Mouse (Mus musculus) left cerebral cortex, postnatal 10 days (tissue): ENCODE results near the gene Fut4. TPM values are rescaled to one million over a fixed set of nuclear protein-coding genes. Genes with fewer than 3 reads are reported as not detected.
"Not testable (repeated sequence)": the region's sequence is repeated elsewhere in the genome, so short reads cannot be mapped to it uniquely, and the experiment has no call there.

Experiments
- DNase-seq, 2 experiments: peaks; one replicate each; pipeline ENCODE4 v3.0.0; 2021 to 2022; ENCODE audit warnings: low spot score in 2 of 2, mixed read lengths in 1 of 2; ENCODE audit errors: extremely low spot score in 1 of 2
- intact Hi-C: fragments of 180-260 bp; cut with DNase I; formaldehyde crosslinking; loops from one replicate; pipeline ENCODE4 v1.15.1; 2025
- total RNA-seq, 2 experiments: library from RNA; stranded (reverse); gene quantifications; 2 replicates each; pipeline ENCODE4 v1.2.3; 2021

Fut4 gene
- total RNA-seq, 2 experiments from 2014 or later, result 0.49 to 0.54 TPM

GRCm38 (mm10) chr9:14730941-14731541 is 21.2 kb downstream of the Fut4 start:
- intact Hi-C loops, result no loop called here
- DNase-seq, result peak in 1 of 2 experiments; percentile 68

- intact Hi-C loops, result no loop called here
- no peak for DNase-seq
These were observed 23.8 kb downstream of the Fut4 start for GRCm38 (mm10) chr9:14728365-14728764.

GRCm38 (mm10) chr9:14726629-14727028 is 25.6 kb downstream of the Fut4 start:
- intact Hi-C loops, result no loop called here
- DNase-seq, result no peak

- DNase-seq, result no peak
These were observed 26.2 kb downstream of the Fut4 start for GRCm38 (mm10) chr9:14726005-14726404.

GRCm38 (mm10) chr9:14724755-14725420 is 27.3 kb downstream of the Fut4 start:
- no peak for DNase-seq
- intact Hi-C loops, result no loop called here

More at GRCm38 (mm10) chr9:14726005-14726404, 26.2 kb downstream of the Fut4 start:
- intact Hi-C loops, result no loop called here

GRCm38 (mm10) chr9:14721610-14722009 is 30.6 kb downstream of the Fut4 start:
- intact Hi-C loops, result no loop called here
- DNase-seq, result no peak

- intact Hi-C loops, result no loop called here
- no peak for DNase-seq
These were observed 31.8 kb downstream of the Fut4 start for GRCm38 (mm10) chr9:14720384-14720783.

- DNase-seq, result no peak
- intact Hi-C loops, result no loop called here
These were observed 33.9 kb downstream of the Fut4 start for GRCm38 (mm10) chr9:14718332-14718691.

- peak in 1 of 2 experiments; percentile 52 for DNase-seq
- intact Hi-C loops, result no loop called here
These were observed 34.4 kb downstream of the Fut4 start for GRCm38 (mm10) chr9:14717689-14718331.

GRCm38 (mm10) chr9:14715258-14715657 is 36.9 kb downstream of the Fut4 start:
- DNase-seq, result no peak
- intact Hi-C loops, result no loop called here

- DNase-seq, result no peak
- intact Hi-C loops, result no loop called here
These were observed 41.3 kb downstream of the Fut4 start for GRCm38 (mm10) chr9:14710910-14711309.

GRCm38 (mm10) chr9:14705321-14706162 is 46.7 kb downstream of the Fut4 start:
- DNase-seq, result peak in 1 of 2 experiments; percentile 48
- intact Hi-C loops, result no loop called here

GRCm38 (mm10) chr9:14700795-14701194 is 51.4 kb downstream of the Fut4 start:
- intact Hi-C loops, DNase-seq: not testable (repeated sequence)

GRCm38 (mm10) chr9:14699288-14699640 is 52.9 kb downstream of the Fut4 start:
- DNase-seq, result no peak
- intact Hi-C loops, result loop anchor here (2.0 to 10.0 kb wide), 2 partner anchors 176 to 1464 kb away; no protein-coding TSS in a partner anchor

GRCm38 (mm10) chr9:14698582-14699287 is 53.5 kb downstream of the Fut4 start:
- intact Hi-C loops, result loop anchor here (2.0 to 10.0 kb wide), 2 partner anchors 176 to 1464 kb away; no protein-coding TSS in a partner anchor
- peak; percentile 87 to 92 for DNase-seq
